Mouse (Mus musculus): ENCODE data around the gene 0610009B22Rik. TPM values are rescaled to one million over a fixed set of nuclear protein-coding genes. Genes with fewer than 3 reads are reported as not detected.
"Not testable (repeated sequence)": the region's sequence is repeated elsewhere in the genome, so short reads cannot be mapped to it uniquely, and the experiment has no call there.

The 0610009B22Rik gene
- polyA plus RNA-seq, 1 experiment from 2014 or later, result 89.7 TPM

- 0 out of 2 replicates have a peak, but pooled peaks have one; percentile 40 for ATAC-seq (ENCODE audit: low FRiP score, low read depth)
- Histone ChIP-seq H3K27me3 (no peaks in the 10 kb centered on the region), H3K4me1 (0 out of 2 replicates have a peak, but pooled peaks cover 3% of the 10 kb centered on the region), H3K9me3 (no peaks in the 10 kb centered on the region), H3K4me3 (no peak overlapping the region), H3K27ac (no peak overlapping the region), H3K9ac (peak overlapping the region; percentile 43; the same call in 1 of the 2 replicates), H3K36me3 (peaks cover 11% of the 10 kb centered on the region), H3K4me2 (replicated peaks) (peak overlapping the region; percentile 33)
- 36% methylated on average over 13 of the region's 13 CpGs for WGBS
Measured at GRCm38 (mm10) chr11:51681324-51681975, 7.2 kb downstream of the 0610009B22Rik start.

GRCm38 (mm10) chr11:51679466-51679865 lies 9.2 kb downstream of the 0610009B22Rik start:
- Histone ChIP-seq H3K27me3 (no peaks in the 10 kb centered on the region), H3K27ac (no peak overlapping the region), H3K9ac (no peak overlapping the region), H3K4me3 (no peak overlapping the region), H3K9me3 (no peaks in the 10 kb centered on the region), H3K4me1 (0 out of 2 replicates have a peak, but pooled peaks cover 3% of the 10 kb centered on the region), H3K4me2 (replicated peaks) (no peak overlapping the region), H3K36me3 (no peaks in the 10 kb centered on the region; the same call in 1 of the 2 replicates)
- ATAC-seq (ENCODE audit: low FRiP score, low read depth), result no peak
- WGBS, result 70% methylated on average over 3 of the region's 3 CpGs

- H3K9ac ChIP-seq, result no peak overlapping the region
- 0 out of 2 replicates have a peak, but pooled peaks cover 9% of the 10 kb centered on the region for H3K4me1 ChIP-seq
- ATAC-seq (ENCODE audit: low FRiP score, low read depth), result no peak
- H3K4me2 ChIP-seq (replicated peaks), result no peak overlapping the region
- WGBS, result 52% methylated on average over 6 of the region's 6 CpGs
- no peaks in the 10 kb centered on the region for H3K27me3 ChIP-seq
- no peak overlapping the region for H3K4me3 ChIP-seq
- no peaks in the 10 kb centered on the region for H3K36me3 ChIP-seq
- no peaks in the 10 kb centered on the region for H3K9me3 ChIP-seq
- H3K27ac ChIP-seq, result no peak overlapping the region
Measured at GRCm38 (mm10) chr11:51677737-51678418, 10.8 kb downstream of the 0610009B22Rik start.

- no peak overlapping the region for H3K4me3 ChIP-seq
- H3K27ac ChIP-seq, result no peak overlapping the region
- no peaks in the 10 kb centered on the region for H3K36me3 ChIP-seq
- no peak overlapping the region for H3K9ac ChIP-seq
- H3K27me3 ChIP-seq, result no peaks in the 10 kb centered on the region
- no peaks in the 10 kb centered on the region for H3K9me3 ChIP-seq
- 73% methylated on average over 5 of the region's 5 CpGs for WGBS
- H3K4me1 ChIP-seq, result 0 out of 2 replicates have a peak, but pooled peaks cover 6% of the 10 kb centered on the region
- no peak for ATAC-seq (ENCODE audit: low FRiP score, low read depth)
- H3K4me2 ChIP-seq (replicated peaks), result no peak overlapping the region
Measured at GRCm38 (mm10) chr11:51675386-51675785, 13.3 kb downstream of the 0610009B22Rik start.

GRCm38 (mm10) chr11:51673291-51673690 lies 15.4 kb downstream of the 0610009B22Rik start:
- no peak overlapping the region for H3K4me2 ChIP-seq (replicated peaks)
- no peak overlapping the region for H3K9ac ChIP-seq
- ATAC-seq (ENCODE audit: low FRiP score, low read depth), result peak; percentile 77; the same call in 1 of the 2 replicates
- no peaks in the 10 kb centered on the region for H3K36me3 ChIP-seq
- H3K4me3 ChIP-seq, result no peak overlapping the region
- no peaks in the 10 kb centered on the region for H3K27me3 ChIP-seq
- H3K27ac ChIP-seq, result peak overlapping the region; percentile 48; the same call in 1 of the 2 replicates
- H3K4me1 ChIP-seq, result 0 out of 2 replicates have a peak, but pooled peaks cover 6% of the 10 kb centered on the region
- 60% methylated on average over 9 of the region's 9 CpGs for WGBS
- H3K9me3 ChIP-seq, result no peaks in the 10 kb centered on the region

GRCm38 (mm10) chr11:51671376-51671775 lies 17.3 kb downstream of the 0610009B22Rik start:
- no peak for ATAC-seq (ENCODE audit: low FRiP score, low read depth)
- Histone ChIP-seq H3K4me1 (0 out of 2 replicates have a peak, but pooled peaks cover 6% of the 10 kb centered on the region), H3K4me2 (replicated peaks) (no peak overlapping the region), H3K27ac (no peak overlapping the region), H3K9me3 (no peaks in the 10 kb centered on the region), H3K4me3 (no peak overlapping the region), H3K9ac (no peak overlapping the region), H3K36me3 (no peaks in the 10 kb centered on the region), H3K27me3 (no peaks in the 10 kb centered on the region)
- 74% methylated on average over 2 of the region's 2 CpGs for WGBS

- H3K9ac ChIP-seq, result no peak overlapping the region
- no peak for ATAC-seq (ENCODE audit: low FRiP score, low read depth)
- H3K4me3 ChIP-seq, result no peak overlapping the region
- no peaks in the 10 kb centered on the region for H3K36me3 ChIP-seq
- 89% methylated on average over 7 of the region's 7 CpGs for WGBS
- H3K4me1 ChIP-seq, result 0 out of 2 replicates have a peak, but pooled peaks cover 6% of the 10 kb centered on the region
- H3K27ac ChIP-seq, result no peak overlapping the region
- no peaks in the 10 kb centered on the region for H3K9me3 ChIP-seq
- no peaks in the 10 kb centered on the region for H3K27me3 ChIP-seq
- H3K4me2 ChIP-seq (replicated peaks), result no peak overlapping the region
Measured at GRCm38 (mm10) chr11:51670846-51671245, 17.8 kb downstream of the 0610009B22Rik start.

- not testable (repeated sequence) for H3K36me3 ChIP-seq; H3K27ac ChIP-seq; H3K9ac ChIP-seq; H3K4me3 ChIP-seq; ATAC-seq (ENCODE audit: low FRiP score, low read depth); H3K4me2 ChIP-seq (replicated peaks); H3K4me1 ChIP-seq; H3K9me3 ChIP-seq; H3K27me3 ChIP-seq
- WGBS, result 93% methylated on average over 7 of the region's 7 CpGs
Measured at GRCm38 (mm10) chr11:51664747-51665146, 23.9 kb downstream of the 0610009B22Rik start.

- no peaks in the 10 kb centered on the region for H3K9me3 ChIP-seq
- H3K9ac ChIP-seq, result no peak overlapping the region
- 75% methylated on average over 7 of the region's 7 CpGs for WGBS
- peaks cover 16% of the 10 kb centered on the region for H3K4me1 ChIP-seq
- no peaks in the 10 kb centered on the region for H3K27me3 ChIP-seq
- no peak overlapping the region for H3K27ac ChIP-seq
- H3K4me3 ChIP-seq, result no peak overlapping the region
- no peak for ATAC-seq (ENCODE audit: low FRiP score, low read depth)
- no peak overlapping the region for H3K4me2 ChIP-seq (replicated peaks)
- H3K36me3 ChIP-seq, result no peaks in the 10 kb centered on the region
Measured at GRCm38 (mm10) chr11:51662632-51663031, 26.0 kb downstream of the 0610009B22Rik start.

- no peak for ATAC-seq (ENCODE audit: low FRiP score, low read depth)
- H3K36me3 ChIP-seq, result no peaks in the 10 kb centered on the region
- H3K4me3 ChIP-seq, result no peak overlapping the region
- no peak overlapping the region for H3K9ac ChIP-seq
- 79% methylated on average over 16 of the region's 16 CpGs for WGBS
- no peak overlapping the region for H3K4me2 ChIP-seq (replicated peaks)
- H3K4me1 ChIP-seq, result peaks cover 21% of the 10 kb centered on the region
- no peaks in the 10 kb centered on the region for H3K27me3 ChIP-seq
- H3K9me3 ChIP-seq, result no peaks in the 10 kb centered on the region
- H3K27ac ChIP-seq, result no peak overlapping the region
Measured at GRCm38 (mm10) chr11:51661867-51662365, 26.8 kb downstream of the 0610009B22Rik start.

GRCm38 (mm10) chr11:51658705-51659104 lies 30.0 kb downstream of the 0610009B22Rik start:
- Histone ChIP-seq H3K4me3 (no peak overlapping the region), H3K27ac (peak overlapping the region; percentile 69), H3K27me3 (no peaks in the 10 kb centered on the region), H3K4me2 (replicated peaks) (peak overlapping the region; percentile 32), H3K4me1 (peaks cover 25% of the 10 kb centered on the region), H3K9me3 (no peaks in the 10 kb centered on the region), H3K9ac (peak overlapping the region; percentile 1; the same call in 1 of the 2 replicates), H3K36me3 (no peaks in the 10 kb centered on the region)
- 28% methylated on average over 6 of the region's 6 CpGs for WGBS
- peak; percentile 91 for ATAC-seq (ENCODE audit: low FRiP score, low read depth)

- Histone ChIP-seq H3K4me1 (peaks cover 25% of the 10 kb centered on the region), H3K9ac (peak overlapping the region; percentile 1; the same call in 1 of the 2 replicates), H3K27ac (peak overlapping the region; percentile 69), H3K9me3 (no peaks in the 10 kb centered on the region), H3K4me3 (no peak overlapping the region), H3K36me3 (no peaks in the 10 kb centered on the region), H3K4me2 (replicated peaks) (peak overlapping the region; percentile 32), H3K27me3 (no peaks in the 10 kb centered on the region)
- 35% methylated on average over 7 of the region's 7 CpGs for WGBS
- 0 out of 2 replicates have a peak, but pooled peaks have one; percentile 7 for ATAC-seq (ENCODE audit: low FRiP score, low read depth)
Measured at GRCm38 (mm10) chr11:51658291-51658690, 30.4 kb downstream of the 0610009B22Rik start.

Measured in limb, embryonic 13.5 days (tissue).